Mouse (Mus musculus) gastrocnemius, adult 2 months (tissue): ENCODE measurements around the gene Slc15a5. TPM values are rescaled to one million over a fixed set of nuclear protein-coding genes. Genes with fewer than 3 reads are reported as not detected.
A peak's percentile ranks its signal among the peaks of the same experiment; 100 is the strongest.

ENCODE experiments used
- DNase-seq: peaks from one replicate; pipeline ENCODE4 v3.0.0; 2022
- H3K27ac ChIP-seq: fragments of 200-600 bp; 2 replicates; pipeline ENCODE4 v1.8.1; 2022; ENCODE audit warnings: mild to moderate bottlenecking
- H3K4me3 ChIP-seq: fragments of 200-600 bp; 2 replicates; pipeline ENCODE4 v1.8.1; 2022; ENCODE audit warnings: mild to moderate bottlenecking, moderate library complexity
- CTCF ChIP-seq: fragments of 200-600 bp; IDR thresholded peaks from 2 replicates; pipeline ENCODE4 v1.8.1; 2022; ENCODE audit warnings: antibody characterized with exemption, mild to moderate bottlenecking, moderate library complexity
- intact Hi-C: fragments of 180-260 bp; cut with DNase I; formaldehyde crosslinking; loops from one replicate; pipeline ENCODE4 v1.15.1; 2025
- total RNA-seq, 2 experiments: library from RNA; stranded (reverse); gene quantifications; 2 replicates each; pipeline ENCODE4 v1.2.3; 2021

Slc15a5 gene
- total RNA-seq, 2 experiments from 2014 or later: 2.1 to 20.8 TPM

DNA sequence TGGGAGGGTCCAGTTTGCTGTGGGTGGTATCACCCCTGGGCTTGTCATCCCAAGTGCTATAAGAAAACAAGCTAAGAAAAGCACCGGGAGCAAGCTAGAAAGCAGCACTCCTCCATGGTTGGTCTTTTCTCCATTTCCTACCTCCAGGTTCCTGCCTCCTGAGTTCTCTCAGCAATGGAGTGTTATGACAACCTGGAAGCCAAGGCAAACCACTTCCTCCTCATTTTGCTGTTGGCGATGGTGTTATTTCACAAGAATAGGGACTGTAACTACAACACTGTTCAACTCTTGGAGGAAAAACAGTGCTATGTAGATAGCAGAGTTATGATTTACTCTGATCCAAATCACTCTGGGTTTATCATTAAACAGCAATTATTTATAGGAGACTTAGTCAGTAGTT is 34.4 kb downstream of the Slc15a5 start:
- no peak for DNase-seq
- no peak overlapping the region for H3K4me3 ChIP-seq
- H3K27ac ChIP-seq: no peak overlapping the region
- TF ChIP-seq CTCF: no peak
- intact Hi-C loops: no loop called here

DNA sequence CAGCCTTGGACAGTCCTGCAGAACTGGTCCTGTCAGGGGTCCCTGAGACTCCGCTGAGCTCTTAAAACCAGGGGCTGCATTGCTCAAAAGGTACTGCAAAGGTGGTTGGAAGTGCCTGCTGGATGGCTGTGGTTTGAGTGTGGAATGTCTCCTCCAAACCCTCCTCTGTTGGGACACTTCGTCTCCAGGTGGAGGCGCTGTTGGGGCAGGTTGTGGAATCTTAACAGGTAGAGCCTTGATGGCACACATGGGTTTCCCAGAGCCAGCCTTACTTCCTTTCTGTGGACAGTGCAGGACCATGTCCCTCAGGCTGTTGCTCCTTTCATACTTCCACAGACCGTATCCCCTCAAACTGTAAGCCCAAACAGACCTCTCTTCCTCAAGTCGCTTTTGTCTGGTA is 36.8 kb downstream of the Slc15a5 start:
- no peak overlapping the region for H3K4me3 ChIP-seq
- DNase-seq: no peak
- no peak for TF ChIP-seq CTCF
- intact Hi-C loops: no loop called here
- H3K27ac ChIP-seq: no peak overlapping the region

DNA sequence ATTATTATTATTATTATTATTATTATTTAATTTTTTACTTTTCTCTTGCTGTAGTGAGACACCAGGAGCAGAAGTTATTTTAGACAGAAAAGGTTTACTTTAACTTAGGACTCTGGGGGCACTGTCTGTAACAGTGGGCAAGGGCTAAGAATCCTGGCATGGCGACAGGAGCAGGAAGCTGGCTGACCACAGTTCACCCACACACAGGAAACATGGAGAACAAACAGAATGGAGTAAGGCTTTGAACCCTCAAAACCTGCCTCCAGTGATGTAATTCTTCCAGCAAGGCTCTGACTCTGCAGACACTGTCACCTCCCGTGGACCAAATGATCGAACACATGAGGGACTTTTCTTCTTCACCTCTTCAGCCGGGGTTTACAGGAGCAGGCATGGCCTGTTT is 37.9 kb downstream of the Slc15a5 start:
- Histone ChIP-seq H3K27ac (no peak overlapping the region), H3K4me3 (no peak overlapping the region)
- DNase-seq: no peak
- intact Hi-C loops: no loop called here
- TF ChIP-seq CTCF: no peak

DNA sequence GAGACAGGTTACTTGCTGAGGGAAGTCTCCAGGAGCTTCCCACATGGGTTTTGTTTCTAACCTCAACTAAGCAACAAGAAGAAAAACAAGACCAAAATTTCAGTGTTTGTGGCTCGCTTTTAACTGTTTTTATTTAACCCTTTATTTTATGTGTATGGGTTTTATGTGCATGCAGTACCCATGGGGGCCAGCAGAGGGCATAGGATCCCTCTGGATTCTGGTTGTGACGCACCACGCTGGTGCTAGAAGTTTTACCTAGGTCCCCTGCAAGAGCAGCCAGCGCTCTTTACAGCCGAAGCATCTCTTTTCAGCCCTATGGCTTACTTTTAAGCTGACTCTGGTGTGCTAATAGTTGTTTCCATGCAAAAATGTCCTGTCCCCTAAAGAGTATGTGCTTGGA is 42.1 kb downstream of the Slc15a5 start:
- TF ChIP-seq CTCF: peak; percentile 54
- no peak for DNase-seq
- no peak overlapping the region for H3K27ac ChIP-seq
- no peak overlapping the region for H3K4me3 ChIP-seq
- intact Hi-C loops: no loop called here

DNA sequence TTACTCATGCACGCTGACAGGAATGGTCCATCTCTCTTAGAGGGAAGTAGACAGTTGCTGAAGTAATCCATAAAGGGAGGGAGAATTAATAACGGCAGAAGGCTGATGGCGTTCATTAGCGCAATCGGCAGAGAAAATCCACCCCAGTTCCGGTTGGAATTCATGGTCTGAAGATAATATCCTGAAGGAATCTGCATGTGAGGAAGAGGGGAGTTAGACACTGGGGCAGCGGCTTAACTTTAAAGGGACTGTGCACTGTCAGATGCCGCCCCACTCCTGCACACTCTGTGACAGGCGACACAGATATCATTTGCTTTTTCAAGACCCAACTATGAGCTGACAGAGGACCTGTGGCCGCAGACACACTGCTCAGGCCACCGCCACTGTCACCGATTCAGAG is 42.8 kb downstream of the Slc15a5 start:
- intact Hi-C loops: no loop called here
- H3K4me3 ChIP-seq: no peak overlapping the region
- no peak overlapping the region for H3K27ac ChIP-seq
- no peak for TF ChIP-seq CTCF
- no peak for DNase-seq

DNA sequence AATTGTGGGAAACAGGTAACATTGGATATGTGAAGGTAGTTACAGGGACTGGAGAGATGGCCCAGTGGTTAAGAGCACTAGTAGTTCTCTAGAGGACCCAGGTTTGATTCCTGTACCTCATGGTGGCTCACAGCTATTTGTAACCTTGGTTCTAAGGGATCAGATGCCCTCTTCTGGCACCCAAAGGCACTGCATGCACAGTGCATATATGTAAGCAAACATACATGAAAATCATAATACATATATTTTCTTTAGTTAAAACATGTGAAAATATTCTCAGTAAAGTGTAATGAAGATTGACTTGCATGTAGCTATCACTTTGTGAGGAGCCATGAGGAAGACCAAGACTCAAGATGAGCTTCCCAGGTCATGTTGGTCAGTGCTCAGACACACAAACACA is 62.8 kb downstream of the Slc15a5 start:
- no peak for TF ChIP-seq CTCF
- intact Hi-C loops: no loop called here
- Histone ChIP-seq H3K27ac (no peak overlapping the region), H3K4me3 (no peak overlapping the region)
- no peak for DNase-seq

DNA sequence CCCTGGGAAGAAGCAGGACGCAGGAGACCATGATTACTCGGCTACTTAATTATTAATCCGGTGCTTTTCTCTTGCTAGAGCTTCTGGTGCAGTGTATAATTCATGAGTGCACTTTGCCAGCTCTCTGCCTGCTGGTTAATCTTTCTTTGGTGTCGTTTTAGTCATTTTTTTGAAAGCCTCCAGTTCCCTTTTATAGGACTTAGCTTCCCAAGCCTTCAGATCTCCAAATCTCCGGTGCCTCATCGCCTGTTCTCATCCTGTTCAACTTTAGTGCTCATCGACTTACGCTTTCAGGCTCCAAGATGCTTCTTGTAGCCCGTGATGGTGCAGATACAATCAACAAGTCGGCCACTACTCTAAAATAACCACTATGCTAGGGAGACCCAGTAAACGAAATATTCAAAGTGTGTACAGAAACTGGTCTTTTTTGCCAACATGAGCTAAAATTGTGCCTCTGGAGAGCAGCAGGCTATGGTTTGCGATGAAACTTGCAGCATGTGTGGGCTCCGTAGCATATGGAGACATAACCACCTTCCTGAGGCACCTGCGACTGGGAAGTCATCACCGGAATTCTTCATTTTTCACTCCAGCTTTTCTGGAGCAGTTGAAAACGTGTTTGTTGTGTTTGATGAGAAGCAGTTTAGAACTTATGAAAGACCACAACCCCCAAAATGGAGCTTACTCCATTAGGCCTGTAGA is 64.6 kb downstream of the Slc15a5 start:
- no peak for TF ChIP-seq CTCF
- H3K27ac ChIP-seq: no peak overlapping the region
- DNase-seq: no peak
- intact Hi-C loops: no loop called here
- no peak overlapping the region for H3K4me3 ChIP-seq

DNA sequence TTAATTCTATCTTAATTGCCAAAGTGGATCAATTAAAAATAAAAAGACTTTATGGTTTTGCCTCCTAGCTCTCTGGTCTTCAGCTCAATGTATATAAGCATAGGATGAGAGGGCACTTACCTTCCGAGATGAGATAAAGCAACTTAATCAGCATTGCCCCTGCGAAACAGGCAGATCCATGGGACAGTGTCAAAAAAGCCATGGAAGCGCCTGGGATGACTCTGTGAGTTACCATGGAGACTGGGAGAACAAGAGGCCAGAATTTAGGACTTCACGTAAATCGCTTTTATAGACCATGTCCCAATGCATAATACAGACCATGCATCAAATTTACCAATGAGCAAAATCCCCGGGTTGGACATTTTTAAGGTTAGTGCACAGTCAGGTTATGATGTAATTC is 67.8 kb downstream of the Slc15a5 start:
- Histone ChIP-seq H3K4me3 (no peak overlapping the region), H3K27ac (no peak overlapping the region)
- no peak for DNase-seq
- intact Hi-C loops: no loop called here
- TF ChIP-seq CTCF: no peak

DNA sequence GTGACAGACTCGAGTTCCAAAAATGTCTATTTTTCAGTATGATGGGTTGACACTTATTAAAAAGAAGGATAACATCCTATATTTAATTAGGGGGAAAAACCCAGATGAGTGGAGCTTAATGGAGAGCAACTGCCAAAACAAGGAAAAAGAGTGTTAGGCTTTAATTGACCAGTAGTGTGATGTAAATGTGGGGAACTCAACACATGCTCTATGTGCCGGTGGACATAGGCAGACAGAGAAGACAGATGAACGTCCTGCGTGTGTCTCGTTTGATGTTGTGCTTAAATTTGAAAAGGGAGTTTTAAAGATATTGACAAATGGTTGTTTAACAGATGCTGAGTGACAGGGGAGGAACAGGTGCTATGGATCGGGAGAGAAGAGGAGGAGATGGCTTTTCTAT is 72.0 kb downstream of the Slc15a5 start:
- no peak overlapping the region for H3K27ac ChIP-seq
- TF ChIP-seq CTCF: no peak
- intact Hi-C loops: no loop called here
- no peak for DNase-seq
- H3K4me3 ChIP-seq: no peak overlapping the region

DNA sequence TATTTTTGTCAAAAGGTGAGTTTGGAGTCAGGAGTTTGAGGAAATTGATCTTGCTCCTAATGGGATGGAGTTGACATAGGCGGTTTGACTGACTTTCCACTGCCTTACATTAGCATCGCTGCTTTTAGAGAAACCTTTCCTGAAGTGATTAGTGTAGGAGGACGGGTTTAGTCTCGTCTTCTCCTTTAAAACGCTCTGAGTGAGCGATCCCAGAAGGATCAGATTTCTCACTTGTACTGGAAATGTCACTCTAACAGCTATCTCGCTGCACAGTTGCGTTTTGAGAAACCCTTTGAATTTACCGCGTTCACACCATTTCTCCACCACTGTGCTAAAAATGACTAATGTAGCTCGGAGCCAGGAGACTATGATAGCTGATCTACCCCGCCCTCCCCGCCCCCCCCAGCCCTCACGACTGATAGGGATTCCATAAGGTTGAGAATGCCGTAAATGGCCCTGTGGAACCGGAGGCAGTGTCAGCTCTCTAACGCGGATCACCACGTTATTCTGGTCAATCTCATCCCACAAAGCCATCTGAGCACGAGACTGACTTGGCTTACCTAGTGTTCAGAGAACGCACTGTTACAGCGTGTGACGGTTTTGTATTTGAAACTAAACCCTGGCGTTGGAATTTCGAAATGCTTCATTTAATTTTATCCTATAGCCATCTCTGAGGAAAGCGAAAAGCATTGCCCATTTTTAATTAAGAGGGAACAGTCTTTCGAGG is 73.0 kb downstream of the Slc15a5 start:
- no peak overlapping the region for H3K4me3 ChIP-seq
- no peak for DNase-seq
- intact Hi-C loops: no loop called here
- no peak overlapping the region for H3K27ac ChIP-seq
- no peak for TF ChIP-seq CTCF

DNA sequence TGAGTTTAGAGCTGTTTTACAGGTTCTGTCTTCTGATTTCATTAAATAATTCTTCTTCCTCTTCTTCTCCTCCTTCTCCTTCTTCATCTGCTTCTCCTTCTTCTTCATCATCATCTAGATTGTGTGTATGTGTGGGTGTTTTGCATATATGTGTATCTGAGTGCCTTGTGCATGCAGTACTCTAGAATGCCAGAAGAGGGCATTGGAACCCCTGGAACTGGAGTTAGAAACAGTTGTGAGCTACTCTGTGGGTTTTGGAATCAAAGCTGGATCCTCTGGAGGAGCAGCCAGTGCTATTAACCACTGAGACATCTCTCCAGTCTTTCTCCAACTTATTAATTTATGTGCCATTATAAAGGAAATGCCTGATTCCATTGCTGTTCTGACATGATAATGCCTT is 89.9 kb downstream of the Slc15a5 start:
- peak; percentile 47; the same call in 1 of the 2 replicates for TF ChIP-seq CTCF
- intact Hi-C loops: no loop called here
- Histone ChIP-seq H3K27ac (no peak overlapping the region), H3K4me3 (no peak overlapping the region)
- DNase-seq: no peak

DNA sequence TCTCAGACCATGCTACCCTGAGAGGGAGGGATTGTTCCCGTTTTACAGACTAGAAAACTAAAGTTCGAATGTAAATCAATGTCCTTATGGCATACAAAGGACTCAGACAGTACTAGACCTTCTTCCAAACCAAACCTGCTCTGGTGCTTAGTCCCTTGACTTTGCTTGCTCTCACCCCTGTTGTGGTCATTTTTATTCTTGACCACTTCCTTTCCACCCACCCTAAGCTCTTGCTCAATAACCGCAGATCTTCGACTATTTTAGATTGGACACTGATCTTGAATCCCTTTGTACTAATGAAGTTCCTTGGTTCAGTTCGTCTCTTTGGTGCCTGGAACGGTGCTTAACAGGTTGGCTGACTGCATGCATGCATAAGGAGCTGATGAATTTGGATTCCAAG is 94.5 kb downstream of the Slc15a5 start:
- DNase-seq: no peak
- H3K27ac ChIP-seq: no peak overlapping the region
- no peak overlapping the region for H3K4me3 ChIP-seq
- no peak for TF ChIP-seq CTCF
- intact Hi-C loops: no loop called here

DNA sequence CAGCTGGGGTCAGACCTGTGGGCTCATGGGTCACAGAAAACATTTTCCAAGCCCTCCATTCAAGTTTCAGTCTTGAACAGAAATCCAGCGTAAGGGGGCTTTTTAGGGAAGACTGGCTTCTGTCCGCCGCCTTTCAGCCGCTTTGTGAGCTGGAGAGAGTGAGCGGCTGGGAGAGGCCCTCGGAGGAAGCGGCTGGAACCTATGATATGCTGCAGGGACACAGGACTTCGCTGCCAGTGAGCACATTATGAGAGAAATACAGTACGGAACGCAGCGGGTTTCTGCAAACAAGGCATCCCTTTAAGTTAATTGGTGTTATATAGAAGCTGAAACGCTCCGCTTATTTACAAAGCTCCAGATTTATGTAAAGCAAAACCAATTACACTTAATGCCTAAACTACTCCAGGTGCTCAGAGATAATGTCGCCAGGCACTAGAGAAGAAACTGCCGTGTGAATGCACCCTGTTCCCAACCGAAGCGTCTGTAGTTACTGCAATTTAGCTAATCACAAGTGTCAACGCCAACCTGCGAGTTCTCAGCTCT is 97.5 kb downstream of the Slc15a5 start:
- DNase-seq: no peak
- H3K4me3 ChIP-seq: no peak overlapping the region
- intact Hi-C loops: no loop called here
- no peak for TF ChIP-seq CTCF
- H3K27ac ChIP-seq: no peak overlapping the region
